Mouse (Mus musculus) MEL (cell line): ENCODE measurements around the gene Fiz1. TPM values are rescaled to one million over a fixed set of nuclear protein-coding genes. Genes with fewer than 3 reads are reported as not detected.

Experiments
- DNase-seq: peaks from one replicate; pipeline ENCODE4 v3.0.0; 2011; ENCODE audit warnings: low read depth, low spot score
- H3K27ac ChIP-seq: 2 replicates; pipeline ENCODE4 v1.5.1; 2012; ENCODE audit warnings: low read depth, mild to moderate bottlenecking, control low read depth, low read length, moderate library complexity; ENCODE audit not compliant: control insufficient read depth
- H3K27me3 ChIP-seq, 2 experiments: fragments of 150-350 bp in 1 of 2; sonication (generic) in 1 of 2; 2 replicates each; pipeline ENCODE4 v1.6.1; 2012; ENCODE audit warnings: low read length in 2 of 2, mild to moderate bottlenecking in 2 of 2, improper control_type of control experiment in 1 of 2, moderate library complexity in 1 of 2; ENCODE audit not compliant: insufficient read depth in 2 of 2, control insufficient read depth in 1 of 2
- H3K36me3 ChIP-seq, 2 experiments: 2 replicates each; pipeline ENCODE4 v1.6.1; 2012 to 2014; ENCODE audit warnings: low read length in 2 of 2, improper control_type of control experiment in 1 of 2, inconsistent platforms in 1 of 2, mild to moderate bottlenecking in 1 of 2; ENCODE audit not compliant: insufficient read depth in 2 of 2, control insufficient read depth in 1 of 2
- H3K4me1 ChIP-seq, 2 experiments: fragments of 150-350 bp in 1 of 2; sonication (generic) in 1 of 2; 2 replicates each; pipeline ENCODE4 v1.6.1; 2012; ENCODE audit warnings: low read length in 2 of 2, improper control_type of control experiment in 1 of 2, mild to moderate bottlenecking in 1 of 2; ENCODE audit not compliant: insufficient read depth in 2 of 2, control insufficient read depth in 1 of 2
- H3K4me3 ChIP-seq, 2 experiments: fragments of 150-350 bp in 1 of 2; sonication (generic) in 1 of 2; 2 replicates each; pipeline ENCODE4 v1.5.1; 2012; ENCODE audit warnings: low read depth in 2 of 2, low read length in 2 of 2, mild to moderate bottlenecking in 2 of 2, moderate library complexity in 2 of 2, control low read depth in 1 of 2, improper control_type of control experiment in 1 of 2; ENCODE audit not compliant: control insufficient read depth in 1 of 2, insufficient read depth in 1 of 2
- H3K79me2 ChIP-seq: 2 replicates; pipeline ENCODE4 v1.6.1; 2012; ENCODE audit warnings: mild to moderate bottlenecking, low read length, moderate library complexity; ENCODE audit not compliant: control insufficient read depth, poor library complexity, insufficient read depth
- H3K9ac ChIP-seq: 2 replicates; pipeline ENCODE4 v1.6.1; 2012; ENCODE audit warnings: low read depth, mild to moderate bottlenecking, control low read depth, low read length, moderate library complexity; ENCODE audit not compliant: control insufficient read depth, poor library complexity, severe bottlenecking
- H3K9me3 ChIP-seq: fragments of 150-350 bp; sonication (generic); replicated peaks from 2 replicates; pipeline ENCODE4 v1.6.1; 2012; ENCODE audit warnings: mild to moderate bottlenecking, low read length, improper control_type of control experiment, moderate library complexity; ENCODE audit not compliant: insufficient read depth
- BHLHE40 ChIP-seq: IDR thresholded peaks from 2 replicates; pipeline ENCODE4 v1.6.1; 2012; ENCODE audit warnings: low read depth, mild to moderate bottlenecking, inconsistent platforms, low read length, improper control_type of control experiment, borderline replicate concordance
- CHD1 ChIP-seq: IDR thresholded peaks from 2 replicates; pipeline ENCODE4 v1.6.1; 2012; ENCODE audit warnings: low read depth, mild to moderate bottlenecking, inconsistent platforms, low read length, improper control_type of control experiment
- CHD2 ChIP-seq: IDR thresholded peaks from 2 replicates; pipeline ENCODE4 v1.6.1; 2011; ENCODE audit warnings: low read length, improper control_type of control experiment
- CTCF ChIP-seq, 3 experiments: IDR thresholded peaks in 2 of 3; conservative IDR thresholded peaks in 1 of 3; 2 replicates each; pipeline ENCODE4 v1.5.1; 2011 to 2012; ENCODE audit warnings: low read length in 3 of 3, low read depth in 2 of 3, mild to moderate bottlenecking in 2 of 3, improper control_type of control experiment in 1 of 3, inconsistent platforms in 1 of 3, mixed read lengths in 1 of 3, moderate library complexity in 1 of 3; ENCODE audit not compliant: control insufficient read depth in 1 of 3, insufficient read depth in 1 of 3, poor library complexity in 1 of 3, severe bottlenecking in 1 of 3
- E2F4 ChIP-seq: IDR thresholded peaks from 2 replicates; pipeline ENCODE4 v1.6.1; 2011; ENCODE audit warnings: low read depth, low read length, improper control_type of control experiment, borderline replicate concordance
- ELF1 ChIP-seq: IDR thresholded peaks from 2 replicates; pipeline ENCODE4 v1.6.1; 2014; ENCODE audit warnings: low read depth, mild to moderate bottlenecking, inconsistent platforms, low read length, improper control_type of control experiment, moderate library complexity
- GATA1 ChIP-seq: IDR thresholded peaks from 2 replicates; pipeline ENCODE4 v1.6.1; 2011; ENCODE audit warnings: low read depth, low read length, improper control_type of control experiment
- HCFC1 ChIP-seq: IDR thresholded peaks from 2 replicates; pipeline ENCODE4 v1.6.1; 2012; ENCODE audit warnings: low read depth, mild to moderate bottlenecking, inconsistent platforms, low read length, improper control_type of control experiment, moderate library complexity
- KAT2A ChIP-seq: conservative IDR thresholded peaks from 2 replicates; pipeline ENCODE4 v1.6.1; 2012; ENCODE audit warnings: low read depth, low read length, improper control_type of control experiment, inconsistent platforms
- MAX ChIP-seq: IDR thresholded peaks from 2 replicates; pipeline ENCODE4 v1.6.1; 2011; ENCODE audit warnings: low read length, improper control_type of control experiment
- MAZ ChIP-seq: IDR thresholded peaks from 2 replicates; pipeline ENCODE4 v1.6.1; 2012; ENCODE audit warnings: low read depth, mild to moderate bottlenecking, inconsistent platforms, low read length, improper control_type of control experiment
- MXI1 ChIP-seq: IDR thresholded peaks from 2 replicates; pipeline ENCODE4 v1.6.1; 2011; ENCODE audit warnings: mild to moderate bottlenecking, low read depth, low read length, improper control_type of control experiment
- POLR2A ChIP-seq, 2 experiments: IDR thresholded peaks; 2 replicates each; pipeline ENCODE4 v1.6.1; 2011 to 2012; ENCODE audit warnings: low read length in 2 of 2, mild to moderate bottlenecking in 2 of 2, control low read depth in 1 of 2, improper control_type of control experiment in 1 of 2, low read depth in 1 of 2, moderate library complexity in 1 of 2; ENCODE audit not compliant: control insufficient read depth in 1 of 2, insufficient read depth in 1 of 2, poor library complexity in 1 of 2
- POLR2AphosphoS2 ChIP-seq: IDR thresholded peaks from 2 replicates; pipeline ENCODE4 v1.6.1; 2011; ENCODE audit warnings: low read length, improper control_type of control experiment
- TAL1 ChIP-seq: IDR thresholded peaks from 2 replicates; pipeline ENCODE4 v1.6.1; 2012; ENCODE audit warnings: mild to moderate bottlenecking, inconsistent platforms, low read length, moderate library complexity, mixed read lengths
- UBTF ChIP-seq: IDR thresholded peaks from 2 replicates; pipeline ENCODE4 v1.6.1; 2012; ENCODE audit warnings: low read depth, mild to moderate bottlenecking, inconsistent platforms, low read length, improper control_type of control experiment, moderate library complexity, borderline replicate concordance; ENCODE audit not compliant: insufficient read depth
- ZC3H11A ChIP-seq: IDR thresholded peaks from 2 replicates; pipeline ENCODE4 v1.6.1; 2012; ENCODE audit warnings: low read depth, mild to moderate bottlenecking, inconsistent platforms, low read length, improper control_type of control experiment
- ZMIZ1 ChIP-seq: IDR thresholded peaks from 2 replicates; pipeline ENCODE4 v1.6.1; 2012; ENCODE audit warnings: low read depth, mild to moderate bottlenecking, inconsistent platforms, low read length, improper control_type of control experiment, moderate library complexity
- ZNF384 ChIP-seq: IDR thresholded peaks from 2 replicates; pipeline ENCODE4 v1.6.1; 2012; ENCODE audit warnings: low read depth, mild to moderate bottlenecking, inconsistent platforms, low read length, improper control_type of control experiment
- polyA plus RNA-seq, 2 experiments: library from polyadenylated mRNA; stranded (reverse) in 1 of 2; unstranded in 1 of 2; fragments of >175 nt in 1 of 2; fragments of >200 nt in 1 of 2; gene quantifications; 2 replicates each; pipeline versions ENCODE4 v1.2.1 to v1.2.4; 2012; ENCODE audit warnings: low replicate concordance in 2 of 2, low read depth in 1 of 2; ENCODE audit not compliant: insufficient read length in 2 of 2, insufficient read depth in 1 of 2, missing spikeins in 1 of 2
- total RNA-seq: library from RNA; depleted of rRNA; stranded (reverse); fragments of 300-350 nt; gene quantifications from 2 replicates; pipeline ENCODE4 v1.2.3, GENCODE M21; 2012

Fiz1 gene
- total and polyA plus RNA-seq, 3 experiments: 28.1 to 56.5 TPM; not detected in 1

DNA sequence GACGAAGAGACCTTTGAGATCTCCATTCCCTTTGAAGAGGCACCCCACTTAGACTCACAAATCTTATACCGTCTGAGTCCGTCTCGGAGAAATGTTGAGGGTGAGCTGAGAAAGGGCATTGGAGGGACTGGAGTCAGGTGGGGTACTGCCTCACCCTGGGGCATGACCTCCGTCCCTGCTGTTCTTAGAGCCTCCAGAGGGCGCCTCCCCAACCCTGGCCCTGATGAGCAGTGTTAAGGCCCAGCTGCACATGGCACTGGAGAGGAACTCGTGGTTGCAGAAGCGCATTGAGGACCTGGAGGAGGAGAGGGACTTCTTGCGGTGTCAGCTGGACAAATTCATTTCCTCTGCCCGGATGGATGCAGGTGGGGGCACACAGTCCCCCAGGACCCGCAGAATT, 43.3 kb upstream of the Fiz1 start:
- Histone ChIP-seq H3K9me3 (no peaks in the 10 kb centered on the region), H3K4me3 (no peak overlapping the region), H3K9ac (no peak overlapping the region), H3K27me3 (no peaks in the 10 kb centered on the region), H3K4me1 (peaks cover 0 to 5% of the 10 kb centered on the region in 2 experiments; a peak in 1 of 4 replicates), H3K36me3 (no peaks in the 10 kb centered on the region), H3K79me2 (peaks cover 11% of the 10 kb centered on the region), H3K27ac (no peak overlapping the region)
- no peak for DNase-seq
- no peak for TF ChIP-seq TAL1
- peak in 2 of 3 experiments; percentile 35 to 37; a peak in 3 of 6 replicates for TF ChIP-seq CTCF (IDR thresholded peaks at IDR 0.05 in 2 of 3, conservative IDR thresholded peaks at IDR 0.05 in 1 of 3; ENCODE audit: control insufficient read depth in 1 of 3, insufficient read depth in 1 of 3, low read depth in 2 of 3, low read length in 3 of 3, poor library complexity in 1 of 3, severe bottlenecking in 1 of 3)

DNA sequence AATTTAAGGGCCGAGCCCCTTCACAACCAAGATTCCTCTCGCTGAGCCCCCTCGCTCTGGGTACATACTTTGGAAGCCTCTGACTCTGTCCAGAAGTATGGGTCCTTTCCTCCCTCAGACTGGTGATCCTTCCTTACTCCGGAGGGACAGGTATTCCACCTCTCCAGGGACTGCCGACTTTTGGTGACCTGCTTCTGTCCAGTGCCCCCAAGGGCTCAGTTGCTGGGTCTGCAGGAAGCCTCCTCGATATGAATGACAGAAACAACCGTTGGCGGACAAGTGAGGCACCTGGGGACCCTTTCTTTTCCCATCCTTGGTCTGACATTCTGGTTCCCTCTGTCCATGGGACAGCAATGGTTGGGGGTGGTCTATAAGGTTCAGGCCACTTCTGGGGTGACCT, 42.9 kb upstream of the Fiz1 start:
- Histone ChIP-seq H3K79me2 (peaks cover 7% of the 10 kb centered on the region; the same call in 1 of the 2 replicates), H3K27me3 (no peaks in the 10 kb centered on the region), H3K27ac (no peak overlapping the region)

DNA sequence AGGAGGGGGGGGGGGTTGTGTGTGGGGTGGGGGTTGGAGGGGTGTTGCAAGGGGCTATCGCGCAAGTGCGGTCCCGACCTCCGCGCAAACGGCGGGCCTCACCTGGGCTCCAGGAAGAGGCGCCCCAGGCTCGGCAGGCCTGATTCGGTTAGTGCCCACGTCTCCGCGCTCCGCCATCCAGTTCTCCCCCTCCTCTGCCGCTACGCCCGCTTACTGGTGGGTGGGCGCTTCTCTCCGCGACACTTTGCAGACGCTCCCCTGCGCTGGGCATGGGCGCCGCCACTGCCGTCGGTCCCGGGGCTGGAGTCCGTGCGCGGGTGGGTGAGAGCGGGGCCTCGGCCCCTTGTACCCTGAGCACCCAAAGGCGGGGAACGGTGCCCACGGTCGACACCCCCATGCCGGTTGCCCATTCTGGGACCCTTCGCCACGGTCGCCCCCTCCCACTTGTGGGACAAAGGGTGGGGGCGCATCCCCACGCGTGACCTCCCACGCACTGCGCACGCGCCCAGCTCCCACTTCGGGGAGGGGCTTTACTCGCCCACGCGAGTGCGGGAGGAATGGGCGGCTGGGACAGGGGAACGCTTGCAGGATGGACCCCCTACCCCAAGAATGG, 42.3 kb upstream of the Fiz1 start:
- Histone ChIP-seq H3K9me3 (no peaks in the 10 kb centered on the region), H3K79me2 (peaks cover 3% of the 10 kb centered on the region; the same call in 1 of the 2 replicates), H3K4me3 (no peak overlapping the region), H3K36me3 (no peaks in the 10 kb centered on the region), H3K27ac (no peak overlapping the region), H3K9ac (no peak overlapping the region), H3K27me3 (no peaks in the 10 kb centered on the region), H3K4me1 (peaks cover 0 to 5% of the 10 kb centered on the region in 2 experiments; a peak in 1 of 4 replicates)
- DNase-seq: no peak
- TF ChIP-seq ELF1 (no peak), POLR2AphosphoS2 (no peak), ZNF384 (no peak), MXI1 (no peak), GATA1 (no peak), POLR2A (IDR thresholded peaks at IDR 0.05; ENCODE audit: control insufficient read depth in 1 of 2, insufficient read depth in 1 of 2, low read depth in 1 of 2, low read length in 2 of 2, poor library complexity in 1 of 2) (no peak), BHLHE40 (no peak), HCFC1 (no peak), E2F4 (no peak), CHD1 (no peak)

More for the DNA sequence above, 42.9 kb upstream of the Fiz1 start:
- no peaks in the 10 kb centered on the region for H3K36me3 ChIP-seq
- TF ChIP-seq KAT2A: no peak
- no peak for TF ChIP-seq ZC3H11A
- TF ChIP-seq UBTF: no peak
- TF ChIP-seq CHD2: no peak
- TF ChIP-seq MAZ: no peak
- no peak for TF ChIP-seq TAL1
- no peak for TF ChIP-seq MAX
- no peak for TF ChIP-seq ZMIZ1
- TF ChIP-seq, all 39 proteins: peak for 0
- Histone ChIP-seq H3K4me1 (peaks cover 0 to 5% of the 10 kb centered on the region in 2 experiments; a peak in 1 of 4 replicates), H3K9me3 (no peaks in the 10 kb centered on the region), H3K9ac (no peak overlapping the region), H3K4me3 (no peak overlapping the region)
- no peak for DNase-seq
